Mouse (Mus musculus) MEL (cell line): ENCODE measurements around the gene Nfatc3. TPM values are rescaled to one million over a fixed set of nuclear protein-coding genes. Genes with fewer than 3 reads are reported as not detected.

ENCODE experiments used
- DNase-seq: peaks from one replicate; pipeline ENCODE4 v3.0.0; 2011; ENCODE audit warnings: low read depth, low spot score
- H3K27ac ChIP-seq: 2 replicates; pipeline ENCODE4 v1.5.1; 2012; ENCODE audit warnings: low read depth, mild to moderate bottlenecking, control low read depth, low read length, moderate library complexity; ENCODE audit not compliant: control insufficient read depth
- H3K27me3 ChIP-seq, 2 experiments: fragments of 150-350 bp in 1 of 2; sonication (generic) in 1 of 2; 2 replicates each; pipeline ENCODE4 v1.6.1; 2012; ENCODE audit warnings: low read length in 2 of 2, mild to moderate bottlenecking in 2 of 2, improper control_type of control experiment in 1 of 2, moderate library complexity in 1 of 2; ENCODE audit not compliant: insufficient read depth in 2 of 2, control insufficient read depth in 1 of 2
- H3K36me3 ChIP-seq, 2 experiments: 2 replicates each; pipeline ENCODE4 v1.6.1; 2012 to 2014; ENCODE audit warnings: low read length in 2 of 2, improper control_type of control experiment in 1 of 2, inconsistent platforms in 1 of 2, mild to moderate bottlenecking in 1 of 2; ENCODE audit not compliant: insufficient read depth in 2 of 2, control insufficient read depth in 1 of 2
- H3K4me1 ChIP-seq, 2 experiments: fragments of 150-350 bp in 1 of 2; sonication (generic) in 1 of 2; 2 replicates each; pipeline ENCODE4 v1.6.1; 2012; ENCODE audit warnings: low read length in 2 of 2, improper control_type of control experiment in 1 of 2, mild to moderate bottlenecking in 1 of 2; ENCODE audit not compliant: insufficient read depth in 2 of 2, control insufficient read depth in 1 of 2
- H3K4me3 ChIP-seq, 2 experiments: fragments of 150-350 bp in 1 of 2; sonication (generic) in 1 of 2; 2 replicates each; pipeline ENCODE4 v1.5.1; 2012; ENCODE audit warnings: low read depth in 2 of 2, low read length in 2 of 2, mild to moderate bottlenecking in 2 of 2, moderate library complexity in 2 of 2, control low read depth in 1 of 2, improper control_type of control experiment in 1 of 2; ENCODE audit not compliant: control insufficient read depth in 1 of 2, insufficient read depth in 1 of 2
- H3K79me2 ChIP-seq: 2 replicates; pipeline ENCODE4 v1.6.1; 2012; ENCODE audit warnings: mild to moderate bottlenecking, low read length, moderate library complexity; ENCODE audit not compliant: control insufficient read depth, poor library complexity, insufficient read depth
- H3K9ac ChIP-seq: 2 replicates; pipeline ENCODE4 v1.6.1; 2012; ENCODE audit warnings: low read depth, mild to moderate bottlenecking, control low read depth, low read length, moderate library complexity; ENCODE audit not compliant: control insufficient read depth, poor library complexity, severe bottlenecking
- H3K9me3 ChIP-seq: fragments of 150-350 bp; sonication (generic); replicated peaks from 2 replicates; pipeline ENCODE4 v1.6.1; 2012; ENCODE audit warnings: mild to moderate bottlenecking, low read length, improper control_type of control experiment, moderate library complexity; ENCODE audit not compliant: insufficient read depth
- CHD1 ChIP-seq: IDR thresholded peaks from 2 replicates; pipeline ENCODE4 v1.6.1; 2012; ENCODE audit warnings: low read depth, mild to moderate bottlenecking, inconsistent platforms, low read length, improper control_type of control experiment
- CHD2 ChIP-seq: IDR thresholded peaks from 2 replicates; pipeline ENCODE4 v1.6.1; 2011; ENCODE audit warnings: low read length, improper control_type of control experiment
- ELF1 ChIP-seq: IDR thresholded peaks from 2 replicates; pipeline ENCODE4 v1.6.1; 2014; ENCODE audit warnings: low read depth, mild to moderate bottlenecking, inconsistent platforms, low read length, improper control_type of control experiment, moderate library complexity
- EP300 ChIP-seq, 2 experiments: IDR thresholded peaks; 2 replicates each; pipeline ENCODE4 v1.6.1; 2011; ENCODE audit warnings: improper control_type of control experiment in 2 of 2, low read length in 2 of 2, low read depth in 1 of 2, mild to moderate bottlenecking in 1 of 2
- ETS1 ChIP-seq: IDR thresholded peaks from 2 replicates; pipeline ENCODE4 v1.6.1; 2012; ENCODE audit warnings: low read depth, mild to moderate bottlenecking, inconsistent platforms, low read length, improper control_type of control experiment, moderate library complexity
- GABPA ChIP-seq: IDR thresholded peaks from 2 replicates; pipeline ENCODE4 v1.6.1; 2012; ENCODE audit warnings: low read depth, mild to moderate bottlenecking, inconsistent platforms, low read length, improper control_type of control experiment, moderate library complexity
- GATA1 ChIP-seq: IDR thresholded peaks from 2 replicates; pipeline ENCODE4 v1.6.1; 2011; ENCODE audit warnings: low read depth, low read length, improper control_type of control experiment
- HCFC1 ChIP-seq: IDR thresholded peaks from 2 replicates; pipeline ENCODE4 v1.6.1; 2012; ENCODE audit warnings: low read depth, mild to moderate bottlenecking, inconsistent platforms, low read length, improper control_type of control experiment, moderate library complexity
- MAFK ChIP-seq: IDR thresholded peaks from 2 replicates; pipeline ENCODE4 v1.6.1; 2011; ENCODE audit warnings: low read depth, mild to moderate bottlenecking, low read length, improper control_type of control experiment, borderline replicate concordance
- MAX ChIP-seq: IDR thresholded peaks from 2 replicates; pipeline ENCODE4 v1.6.1; 2011; ENCODE audit warnings: low read length, improper control_type of control experiment
- MAZ ChIP-seq: IDR thresholded peaks from 2 replicates; pipeline ENCODE4 v1.6.1; 2012; ENCODE audit warnings: low read depth, mild to moderate bottlenecking, inconsistent platforms, low read length, improper control_type of control experiment
- MXI1 ChIP-seq: IDR thresholded peaks from 2 replicates; pipeline ENCODE4 v1.6.1; 2011; ENCODE audit warnings: mild to moderate bottlenecking, low read depth, low read length, improper control_type of control experiment
- MYC ChIP-seq: IDR thresholded peaks from 2 replicates; pipeline ENCODE4 v1.6.1; 2011; ENCODE audit warnings: low read depth, mild to moderate bottlenecking, low read length, improper control_type of control experiment, moderate library complexity
- NELFE ChIP-seq: IDR thresholded peaks from 2 replicates; pipeline ENCODE4 v1.6.1; 2011; ENCODE audit warnings: low read depth, low read length, improper control_type of control experiment
- NRF1 ChIP-seq: IDR thresholded peaks from 2 replicates; pipeline ENCODE4 v1.6.1; 2014; ENCODE audit warnings: low read depth, mild to moderate bottlenecking, inconsistent platforms, low read length, improper control_type of control experiment, moderate library complexity; ENCODE audit not compliant: poor library complexity, insufficient read depth, severe bottlenecking
- POLR2A ChIP-seq, 2 experiments: IDR thresholded peaks; 2 replicates each; pipeline ENCODE4 v1.6.1; 2011 to 2012; ENCODE audit warnings: low read length in 2 of 2, mild to moderate bottlenecking in 2 of 2, control low read depth in 1 of 2, improper control_type of control experiment in 1 of 2, low read depth in 1 of 2, moderate library complexity in 1 of 2; ENCODE audit not compliant: control insufficient read depth in 1 of 2, insufficient read depth in 1 of 2, poor library complexity in 1 of 2
- RCOR1 ChIP-seq: IDR thresholded peaks from 2 replicates; pipeline ENCODE4 v1.6.1; 2012; ENCODE audit warnings: low read depth, mild to moderate bottlenecking, inconsistent platforms, low read length, improper control_type of control experiment
- SIN3A ChIP-seq: IDR thresholded peaks from 2 replicates; pipeline ENCODE4 v1.6.1; 2012; ENCODE audit warnings: low read length, improper control_type of control experiment, inconsistent platforms
- SMC3 ChIP-seq: IDR thresholded peaks from 2 replicates; pipeline ENCODE4 v1.6.1; 2011; ENCODE audit warnings: low read depth, low read length, improper control_type of control experiment
- TBP ChIP-seq: IDR thresholded peaks from 2 replicates; pipeline ENCODE4 v1.8.0; 2011; ENCODE audit warnings: low read depth, low read length, improper control_type of control experiment
- TCF12 ChIP-seq: IDR thresholded peaks from 2 replicates; pipeline ENCODE4 v1.6.1; 2014; ENCODE audit warnings: low read depth, mild to moderate bottlenecking, inconsistent platforms, low read length, improper control_type of control experiment, moderate library complexity
- USF1 ChIP-seq: IDR thresholded peaks from 2 replicates; pipeline ENCODE4 v1.6.1; 2014; ENCODE audit warnings: low read depth, mild to moderate bottlenecking, inconsistent platforms, low read length, improper control_type of control experiment, moderate library complexity
- ZKSCAN1 ChIP-seq: IDR thresholded peaks from 2 replicates; pipeline ENCODE4 v1.6.1; 2012; ENCODE audit warnings: low read depth, mild to moderate bottlenecking, inconsistent platforms, low read length, improper control_type of control experiment, moderate library complexity
- ZMIZ1 ChIP-seq: IDR thresholded peaks from 2 replicates; pipeline ENCODE4 v1.6.1; 2012; ENCODE audit warnings: low read depth, mild to moderate bottlenecking, inconsistent platforms, low read length, improper control_type of control experiment, moderate library complexity
- polyA plus RNA-seq, 2 experiments: library from polyadenylated mRNA; stranded (reverse) in 1 of 2; unstranded in 1 of 2; fragments of >175 nt in 1 of 2; fragments of >200 nt in 1 of 2; gene quantifications; 2 replicates each; pipeline versions ENCODE4 v1.2.1 to v1.2.4; 2012; ENCODE audit warnings: low replicate concordance in 2 of 2, low read depth in 1 of 2; ENCODE audit not compliant: insufficient read length in 2 of 2, insufficient read depth in 1 of 2, missing spikeins in 1 of 2
- total RNA-seq: library from RNA; depleted of rRNA; stranded (reverse); fragments of 300-350 nt; gene quantifications from 2 replicates; pipeline ENCODE4 v1.2.3, GENCODE M21; 2012

Gene Nfatc3
- total and polyA plus RNA-seq, 3 experiments = 14.4 to 59.3 (median 50.2) TPM

GRCm38 (mm10) chr8:106149801-106150652 is 91.4 kb downstream of the Nfatc3 start, which contains the start of gene Pla2g15:
Gene Pla2g15, plus strand, starts transcription at chr8:106150399.
- peak; percentile 69; the same call in 1 of the 2 replicates for TF ChIP-seq MAZ
- TF ChIP-seq SMC3 = no peak
- TF ChIP-seq GABPA = no peak
- peak; percentile 21; the same call in 1 of the 2 replicates for TF ChIP-seq RCOR1
- TF ChIP-seq TBP = peak; percentile 69; the same call in 1 of the 2 replicates
- peak; percentile 57; the same call in 1 of the 2 replicates for TF ChIP-seq NELFE
- TF ChIP-seq SIN3A = peak; percentile 94
- TF ChIP-seq GATA1 = peak; percentile 71
- TF ChIP-seq TCF12 = peak; percentile 76
- TF ChIP-seq POLR2A (IDR thresholded peaks at IDR 0.05; ENCODE audit: control insufficient read depth in 1 of 2, insufficient read depth in 1 of 2, low read depth in 1 of 2, low read length in 2 of 2, poor library complexity in 1 of 2) = peak; percentile 33 to 83
- peak; percentile 56; the same call in 1 of the 2 replicates for TF ChIP-seq NRF1
- TF ChIP-seq MAFK = no peak
- peak; percentile 40; the same call in 1 of the 2 replicates for TF ChIP-seq MAX
- 0 out of 2 replicates have a peak, but pooled peaks have one; percentile 29 for TF ChIP-seq MYC
- no peak for TF ChIP-seq CHD2
- TF ChIP-seq MXI1 = peak; percentile 60; the same call in 1 of the 2 replicates
- peak; percentile 83 for TF ChIP-seq HCFC1
- TF ChIP-seq ETS1 = peak; percentile 82
- peak; percentile 46 to 50; a peak in 2 of 4 replicates for TF ChIP-seq EP300 (IDR thresholded peaks at IDR 0.05; ENCODE audit: low read depth in 1 of 2, low read length in 2 of 2)
- peak; percentile 70; the same call in 1 of the 2 replicates for TF ChIP-seq ZMIZ1
- TF ChIP-seq CHD1 = no peak
- no peak; the same call in 1 of the 2 replicates for TF ChIP-seq USF1
- peak; percentile 70; the same call in 1 of the 2 replicates for TF ChIP-seq ELF1
- no peak for TF ChIP-seq ZKSCAN1

More at GRCm38 (mm10) chr8:106149801-106150652, 91.4 kb downstream of the Nfatc3 start, which contains the start of gene Pla2g15:
- Histone ChIP-seq H3K27ac (peak within 1 kb of the TSS; percentile 59), H3K4me1 (peaks cover 0 to 31% of the 10 kb centered on the region in 2 experiments; a peak in 3 of 4 replicates), H3K9ac (peak within 1 kb of the TSS; percentile 76), H3K4me3 (peak within 1 kb of the TSS; percentile 74 to 87), H3K9me3 (no peaks in the 10 kb centered on the region), H3K79me2 (peaks cover 2% of the 10 kb centered on the region; the same call in 1 of the 2 replicates), H3K27me3 (no peaks in the 10 kb centered on the region), H3K36me3 (peaks cover 0 to 26% of the 10 kb centered on the region in 2 experiments; a peak in 2 of 4 replicates)
- peak; percentile 97 for DNase-seq
